Mouse (Mus musculus) brain, embryonic 14.5 days (tissue): ENCODE measurements at regions not wholly inside any gene's neighbourhood (a gene's known extent, or its start where the extent isn't known, plus 50 kb on each side); places are given as distances from the start of the nearest gene placed in this dataset.

Experiments used
- DNase-seq: peaks from one replicate; pipeline ENCODE4 v3.0.0-alpha.2; 2011; ENCODE audit warnings: low read depth
- CTCF ChIP-seq: fragments of 200-500 bp; IDR thresholded peaks from 2 replicates; pipeline ENCODE4 v1.5.1; 2012; ENCODE audit warnings: inconsistent platforms, mild to moderate bottlenecking, moderate library complexity, borderline replicate concordance; ENCODE audit not compliant: insufficient read depth, insufficient read length; ENCODE audit errors: extremely low read depth
- POLR2A ChIP-seq: fragments of 200-500 bp; IDR thresholded peaks from 2 replicates; pipeline ENCODE4 v1.6.1; 2012; ENCODE audit warnings: mild to moderate bottlenecking, inconsistent platforms, borderline replicate concordance; ENCODE audit not compliant: poor library complexity, insufficient read depth, insufficient read length, severe bottlenecking; ENCODE audit errors: extremely low read depth

GRCm38 (mm10) chr17:79977154-79977571 is 81.2 kb upstream of the Atl2 start:
- DNase-seq, result peak; percentile 70
- TF ChIP-seq CTCF, result no peak
- TF ChIP-seq POLR2A, result no peak

- TF ChIP-seq POLR2A (no peak), CTCF (no peak)
- no peak for DNase-seq
Measured at GRCm38 (mm10) chr17:79976518-79977100, 80.7 kb upstream of the Atl2 start.

DNA sequence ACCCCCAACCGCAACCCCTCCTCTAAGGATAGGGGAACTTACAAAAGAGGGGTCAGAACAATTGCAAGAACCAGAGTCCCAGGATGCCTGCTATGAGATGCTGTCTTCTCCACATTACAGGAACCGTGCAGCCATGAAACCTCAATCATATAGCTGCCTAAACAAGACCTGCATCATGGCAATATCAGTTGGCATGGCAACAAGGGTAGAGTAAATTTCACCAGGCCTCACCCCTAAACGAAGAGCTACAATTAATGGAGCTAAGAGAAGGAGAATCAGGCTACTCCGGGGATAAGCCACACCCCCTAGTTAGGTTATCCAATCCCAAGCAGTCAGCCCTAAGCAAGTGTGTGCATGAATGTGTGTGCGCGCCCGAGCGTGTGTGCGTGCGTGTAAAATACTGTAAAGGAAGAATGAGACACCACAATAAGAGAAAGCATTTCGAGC is 80.1 kb upstream of the Atl2 start:
- TF ChIP-seq POLR2A (no peak), CTCF (no peak)
- peak; percentile 82 for DNase-seq

GRCm38 (mm10) chr17:79975150-79975757 is 79.3 kb upstream of the Atl2 start:
- peak; percentile 33 for DNase-seq

GRCm38 (mm10) chr17:79971721-79972336 is 75.9 kb upstream of the Atl2 start:
- TF ChIP-seq POLR2A (no peak), CTCF (no peak)

GRCm38 (mm10) chr17:79969500-79969972 is 73.6 kb upstream of the Atl2 start:
- no peak for DNase-seq
- TF ChIP-seq CTCF, result no peak
- TF ChIP-seq POLR2A, result no peak

More at GRCm38 (mm10) chr17:79971721-79972336, 75.9 kb upstream of the Atl2 start:
- DNase-seq, result no peak

GRCm38 (mm10) chr17:79968819-79969218 is 72.9 kb upstream of the Atl2 start:
- TF ChIP-seq CTCF, result no peak
- no peak for TF ChIP-seq POLR2A
- no peak for DNase-seq

GRCm38 (mm10) chr17:79966981-79967380 is 71.1 kb upstream of the Atl2 start:
- no peak for DNase-seq
- TF ChIP-seq CTCF, result no peak
- TF ChIP-seq POLR2A, result no peak

DNA sequence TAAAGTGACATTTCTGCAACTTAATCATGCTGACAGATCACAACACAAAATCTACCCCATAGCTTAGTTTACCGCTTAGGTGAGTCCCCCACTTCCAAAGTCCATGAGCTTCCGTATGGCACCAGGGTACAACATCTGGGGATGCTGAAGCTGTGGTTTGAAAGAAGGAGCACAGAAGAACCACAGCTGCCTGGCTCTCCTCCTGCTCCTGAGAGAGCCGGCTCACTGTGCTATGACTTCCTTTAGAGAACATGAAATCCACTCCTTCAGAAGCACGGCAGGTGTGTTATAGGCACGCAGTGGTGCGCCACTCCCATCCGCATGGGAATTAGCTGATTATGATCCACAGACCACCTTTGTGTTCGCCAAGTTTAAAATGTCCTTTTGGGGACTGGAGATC is 69.7 kb upstream of the Atl2 start:
- TF ChIP-seq POLR2A (no peak), CTCF (no peak)
- DNase-seq, result no peak

- no peak for TF ChIP-seq CTCF
- TF ChIP-seq POLR2A, result no peak
- DNase-seq, result no peak
Measured at GRCm38 (mm10) chr17:79964850-79965249, 68.9 kb upstream of the Atl2 start.

GRCm38 (mm10) chr17:79963330-79963729 is 67.4 kb upstream of the Atl2 start:
- TF ChIP-seq CTCF (no peak), POLR2A (no peak)
- no peak for DNase-seq

DNA sequence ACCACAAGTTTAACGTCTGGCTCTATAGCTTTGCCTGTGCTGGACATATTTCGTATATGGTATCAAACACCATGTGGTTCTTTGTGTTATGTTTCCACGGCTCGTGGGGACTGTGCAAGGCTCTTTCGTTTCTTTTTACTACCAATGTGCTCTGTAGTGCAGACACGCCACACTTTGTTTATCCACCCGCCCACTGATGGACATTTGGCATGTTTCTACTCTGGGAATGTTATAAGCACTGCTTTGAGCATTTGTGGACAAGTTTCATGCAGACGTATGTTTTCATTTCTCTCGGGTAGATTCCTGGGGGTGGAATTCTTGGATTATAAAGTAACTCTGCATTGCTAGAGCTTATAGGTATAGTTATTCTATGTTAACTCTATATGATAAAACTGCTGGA is 65.5 kb upstream of the Atl2 start:
- no peak for DNase-seq
- TF ChIP-seq POLR2A (no peak), CTCF (no peak)
